Mouse (Mus musculus): ENCODE data around the gene Cfi. TPM values are rescaled to one million over a fixed set of nuclear protein-coding genes. Genes with fewer than 3 reads are reported as not detected.

Gene Cfi
- total RNA-seq, 2 experiments from 2014 or later = not detected

DNA sequence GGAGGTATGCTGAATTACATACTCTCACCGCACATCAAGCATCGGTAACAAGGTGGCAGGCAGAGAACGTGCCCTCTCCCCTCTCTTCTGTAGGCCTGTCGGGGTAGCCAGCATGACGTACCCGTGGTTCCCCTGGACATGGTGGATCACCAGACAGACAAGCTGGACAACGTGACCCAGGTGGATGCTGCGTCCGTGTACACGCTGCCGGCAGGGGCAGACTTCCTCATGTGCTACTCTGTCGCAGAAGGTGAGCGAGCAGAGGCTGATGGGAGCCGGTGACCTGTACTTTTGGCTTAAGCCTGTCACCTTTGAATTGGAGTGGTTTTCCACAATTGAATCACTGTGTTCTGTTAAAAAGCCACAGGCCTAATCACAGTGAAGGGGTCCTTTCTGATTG lies 76.3 kb downstream of the Cfi start:
- intact Hi-C loops (cut with DNase I) = no loop called here

DNA sequence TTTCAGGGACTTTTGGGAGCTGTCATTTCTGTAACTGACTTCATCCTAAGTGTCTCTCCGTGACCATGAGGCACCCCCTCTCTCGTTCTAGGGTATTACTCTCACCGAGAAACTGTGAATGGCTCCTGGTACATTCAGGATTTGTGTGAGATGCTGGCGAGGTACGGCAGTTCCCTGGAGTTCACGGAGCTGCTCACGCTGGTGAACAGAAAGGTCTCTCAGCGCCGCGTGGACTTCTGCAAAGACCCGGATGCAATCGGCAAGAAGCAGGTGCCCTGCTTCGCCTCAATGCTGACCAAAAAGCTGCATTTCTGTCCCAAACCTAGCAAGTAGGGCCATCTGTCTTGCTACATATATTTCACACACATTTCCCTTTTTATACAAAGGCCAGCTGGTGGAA lies 77.6 kb downstream of the Cfi start:
- intact Hi-C loops (cut with DNase I) = no loop called here
- no peak for DNase-seq (ENCODE audit: low spot score in 2 of 2)

More for the DNA sequence above, 76.3 kb downstream of the Cfi start:
- no peak for DNase-seq (ENCODE audit: low spot score in 2 of 2)

- intact Hi-C loops (cut with DNase I) = loop anchor here (5.0 kb wide), 1 partner anchor 145 kb away; the partner anchor contains the start of gene Sec24b
- no peak for DNase-seq (ENCODE audit: low spot score in 2 of 2)
Measured at GRCm38 (mm10) chr3:129917424-129917823, 81.7 kb downstream of the Cfi start.

DNA sequence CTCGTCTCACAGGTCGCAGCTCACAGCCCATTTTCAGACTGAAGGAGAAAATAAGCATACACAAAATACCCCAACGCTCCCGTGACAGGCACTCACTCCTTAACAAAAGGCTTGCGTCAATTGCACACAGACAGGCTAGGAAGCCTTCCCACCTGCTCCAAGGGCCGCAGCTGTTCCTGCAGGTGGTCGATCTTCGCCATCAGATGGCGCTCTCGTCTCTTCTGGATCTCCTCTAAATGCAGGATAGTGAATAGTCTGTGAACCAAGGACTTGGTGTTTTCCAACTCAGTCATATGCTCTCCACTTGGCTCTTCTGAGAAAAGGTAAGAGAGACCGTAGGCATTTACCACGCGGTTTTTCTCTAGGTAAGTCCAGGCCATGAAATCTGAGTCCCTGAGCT lies 82.8 kb downstream of the Cfi start:
- intact Hi-C loops (cut with DNase I) = loop anchor here (1.0 to 5.0 kb wide), 2 partner anchors 144 to 161 kb away; partner anchors contain the start of gene Sec24b
- DNase-seq (ENCODE audit: low spot score in 2 of 2) = peak; percentile 81 to 91

DNA sequence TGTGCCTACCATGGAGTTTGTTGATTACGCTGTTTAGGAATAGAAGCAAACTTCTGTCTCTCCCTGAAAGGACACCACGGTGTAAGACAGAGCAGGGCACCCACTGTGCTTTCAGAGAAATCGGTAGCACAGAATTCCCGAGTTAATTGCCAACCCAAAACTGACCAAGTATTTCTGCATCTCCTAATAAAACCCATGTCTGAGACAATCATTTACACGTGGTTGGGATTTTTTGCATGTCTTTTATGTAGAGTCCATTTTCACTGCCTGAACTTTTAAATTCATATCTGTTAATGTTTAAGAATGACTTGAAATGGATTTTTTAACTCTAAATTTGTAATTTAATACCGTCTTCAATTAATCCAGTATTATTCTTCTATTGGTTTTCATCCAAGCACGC lies 87.9 kb downstream of the Cfi start:
- intact Hi-C loops (cut with DNase I) = no loop called here
- DNase-seq (ENCODE audit: low spot score in 2 of 2) = no peak

Other genes starting within 250 kb of the Cfi start
- gene Egf, start 80.6 kb upstream of the Cfi start, total RNA-seq (2021) = 1 to 10 TPM; 1.2 to 2.0 TPM
- gene Lrit3, start 31.9 kb upstream of the Cfi start, total RNA-seq (2021) = under 1 TPM in 1 of 2 experiments, not detected in 1; 0.18 TPM
- gene Rrh, start 13.3 kb upstream of the Cfi start, total RNA-seq (2021) = 1 to 10 TPM in 1 of 2 experiments, under 1 TPM in 1; 0.53 to 1.1 TPM
- gene Gar1, start 4.5 kb upstream of the Cfi start, total RNA-seq (2021) = 10 to 100 TPM; 35.9 to 44.2 TPM
- gene Pla2g12a, start 42.7 kb downstream of the Cfi start, total RNA-seq (2021) = 10 to 100 TPM; 15.4 to 18.9 TPM
- 1 to 10 TPM; 6.0 to 9.7 TPM for gene Casp6, start 65.5 kb downstream of the Cfi start, total RNA-seq (2021)
- 1 to 10 TPM in 1 of 2 experiments, under 1 TPM in 1; 0.99 to 1.9 TPM for gene Mcub, start 134.3 kb downstream of the Cfi start, total RNA-seq (2021)
- 10 to 100 TPM; 51.2 to 58.7 TPM for gene Sec24b, start 225.7 kb downstream of the Cfi start, total RNA-seq (2021)